Mouse (Mus musculus) heart, embryonic 15.5 days (tissue): ENCODE results near the gene Gm5798. TPM values are rescaled to one million over a fixed set of nuclear protein-coding genes. Genes with fewer than 3 reads are reported as not detected.
"Not testable (repeated sequence)": the region's sequence is repeated elsewhere in the genome, so short reads cannot be mapped to it uniquely, and the experiment has no call there.

Experiments used
- ATAC-seq: fragments of 200-750 bp; cut with Nextera tagmentation; replicated peaks from 2 replicates; pipeline ENCODE4 v1.8.0; 2017; ENCODE audit warnings: low read depth, moderate TSS enrichment; ENCODE audit not compliant: insufficient number of reproducible peaks, insufficient read depth, low FRiP score
- H3K27ac ChIP-seq: fragments of 300-500 bp; sonication (generic); 2 replicates; pipeline ENCODE4 v1.5.1; 2015; ENCODE audit warnings: mild to moderate bottlenecking, inconsistent platforms
- H3K27me3 ChIP-seq: fragments of 300-500 bp; sonication (generic); 2 replicates; pipeline ENCODE4 v1.6.1; 2015; ENCODE audit warnings: inconsistent platforms
- H3K36me3 ChIP-seq: fragments of 300-500 bp; sonication (generic); 2 replicates; pipeline ENCODE4 v1.6.1; 2015; ENCODE audit warnings: mild to moderate bottlenecking, inconsistent platforms
- H3K4me1 ChIP-seq: fragments of 300-500 bp; sonication (generic); replicated peaks from 2 replicates; pipeline ENCODE4 v1.6.1; 2015; ENCODE audit warnings: inconsistent platforms
- H3K4me2 ChIP-seq: fragments of 300-500 bp; sonication (generic); 2 replicates; pipeline ENCODE4 v1.6.1; 2015; ENCODE audit warnings: inconsistent platforms, mild to moderate bottlenecking, moderate library complexity
- H3K4me3 ChIP-seq: fragments of 300-500 bp; sonication (generic); 2 replicates; pipeline ENCODE4 v1.5.1; 2015; ENCODE audit warnings: mild to moderate bottlenecking, inconsistent platforms
- H3K9ac ChIP-seq: fragments of 300-500 bp; sonication (generic); 2 replicates; pipeline ENCODE4 v1.6.1; 2015; ENCODE audit warnings: mild to moderate bottlenecking, inconsistent platforms
- H3K9me3 ChIP-seq: fragments of 300-500 bp; sonication (generic); replicated peaks from 2 replicates; pipeline ENCODE4 v1.6.1; 2016; ENCODE audit warnings: inconsistent platforms
- WGBS: fragments of 180-500 bp; shearing (Covaris S2); methylation state at CpG from one replicate; pipeline ENCODE4 v1.1.7; 2015; ENCODE audit warnings: mixed read lengths; 5-methylcytosine and 5-hydroxymethylcytosine counted together
- polyA plus RNA-seq: library from polyadenylated mRNA; unstranded; fragments of >200 nt; fragmentation: Nextera tagmentation; extraction: Ambion mirVana; gene quantifications from 2 replicates; pipeline ENCODE4 v1.2.1, GENCODE M21; 2015

Gene Gm5798
- not detected in 2 replicates for polyA plus RNA-seq

- not testable (repeated sequence) for H3K27ac ChIP-seq, ATAC-seq
- WGBS, result 49% methylated on average over 2 of the region's 2 CpGs
Measured at GRCm38 (mm10) chr14:41348309-41348708, at the start of gene Gm5798. TSS of gene Gm5798 (plus strand) at chr14:41348609.

GRCm38 (mm10) chr14:41386279-41386678 is 37.9 kb downstream of the Gm5798 start, which contains the start of gene Gm7945:
TSS of gene Gm7945 (minus strand) at chr14:41386379.
- not testable (repeated sequence) for H3K4me1 ChIP-seq, H3K36me3 ChIP-seq, H3K9me3 ChIP-seq, ATAC-seq, H3K27ac ChIP-seq, H3K4me2 ChIP-seq, H3K9ac ChIP-seq, H3K4me3 ChIP-seq, H3K27me3 ChIP-seq
- WGBS, result no CpG with 5 or more reads among the region's 3 CpGs

More at GRCm38 (mm10) chr14:41348309-41348708, at the start of gene Gm5798:
- H3K9me3 ChIP-seq, H3K4me2 ChIP-seq, H3K36me3 ChIP-seq, H3K27me3 ChIP-seq, H3K9ac ChIP-seq, H3K4me3 ChIP-seq, H3K4me1 ChIP-seq: not testable (repeated sequence)

Other genes starting within 250 kb of the Gm5798 start
- gene Mat1a, start 243.6 kb upstream of the Gm5798 start, polyA plus RNA-seq, result 0.45 and 0.67 TPM in 2 replicates
- 2.3 and 3.5 TPM in 2 replicates for gene Sftpa1, start 216.8 kb upstream of the Gm5798 start, polyA plus RNA-seq
- gene Mbl1, start 197.2 kb upstream of the Gm5798 start, polyA plus RNA-seq, result 0.15 TPM in 1 of 2 replicates, not detected in the other
- gene Sftpd, start 163.5 kb upstream of the Gm5798 start, polyA plus RNA-seq, result 0.10 TPM in 1 of 2 replicates, not detected in the other
- gene Gm2832, start 69.8 kb upstream of the Gm5798 start, polyA plus RNA-seq, result not detected in 2 replicates
- not detected in 2 replicates for gene Gm7945, start 37.8 kb downstream of the Gm5798 start, polyA plus RNA-seq
- not detected in 2 replicates for gene Gm6482, start 59.7 kb downstream of the Gm5798 start, polyA plus RNA-seq
- gene Gm7954, start 104.9 kb downstream of the Gm5798 start, polyA plus RNA-seq, result not detected in 2 replicates
- not detected in 2 replicates for gene Gm3486, start 140.9 kb downstream of the Gm5798 start, polyA plus RNA-seq
- gene Gm7970, start 207.0 kb downstream of the Gm5798 start, polyA plus RNA-seq, result not detected in 2 replicates
- not detected in 2 replicates for gene 1700049E17Rik2, start 224.6 kb downstream of the Gm5798 start, polyA plus RNA-seq